Mouse (Mus musculus) liver, embryonic 12.5 days (tissue): ENCODE measurements around the gene Mrvi1. TPM values are rescaled to one million over a fixed set of nuclear protein-coding genes. Genes with fewer than 3 reads are reported as not detected.
"Not testable (repeated sequence)": the region's sequence is repeated elsewhere in the genome, so short reads cannot be mapped to it uniquely, and the experiment has no call there.

Source experiments
- ATAC-seq: fragments of 200-750 bp; cut with Nextera tagmentation; 2 replicates; pipeline ENCODE4 v1.8.0; 2017; ENCODE audit warnings: moderate number of reproducible peaks, mild to moderate bottlenecking, moderate library complexity
- H3K27ac ChIP-seq: fragments of 300-500 bp; sonication (generic); 2 replicates; pipeline ENCODE4 v1.5.1; 2016; ENCODE audit warnings: mild to moderate bottlenecking
- H3K27me3 ChIP-seq: fragments of 300-500 bp; sonication (generic); replicated peaks from 2 replicates; pipeline ENCODE4 v1.6.1; 2016; ENCODE audit warnings: mild to moderate bottlenecking, moderate library complexity
- H3K36me3 ChIP-seq: fragments of 300-500 bp; sonication (generic); 2 replicates; pipeline ENCODE4 v1.6.1; 2016; ENCODE audit warnings: mild to moderate bottlenecking, moderate library complexity
- H3K4me1 ChIP-seq: fragments of 300-500 bp; sonication (generic); 2 replicates; pipeline ENCODE4 v1.6.1; 2016
- H3K4me2 ChIP-seq: fragments of 300-500 bp; sonication (generic); 2 replicates; pipeline ENCODE4 v1.6.1; 2016; ENCODE audit warnings: mild to moderate bottlenecking, moderate library complexity
- H3K4me3 ChIP-seq: fragments of 300-500 bp; sonication (generic); 2 replicates; pipeline ENCODE4 v1.5.1; 2016; ENCODE audit warnings: mild to moderate bottlenecking, moderate library complexity
- H3K9ac ChIP-seq: fragments of 300-500 bp; sonication (generic); 2 replicates; pipeline ENCODE4 v1.6.1; 2016; ENCODE audit warnings: mild to moderate bottlenecking, moderate library complexity
- H3K9me3 ChIP-seq: fragments of 300-500 bp; sonication (generic); replicated peaks from 2 replicates; pipeline ENCODE4 v1.6.1; 2016; ENCODE audit warnings: mild to moderate bottlenecking, moderate library complexity
- WGBS: fragments of 180-500 bp; shearing (Covaris S2); methylation state at CpG from one replicate; pipeline ENCODE4 v1.1.7; 2016; ENCODE audit not compliant: insufficient replicate concordance; 5-methylcytosine and 5-hydroxymethylcytosine counted together
- polyA plus RNA-seq: library from polyadenylated mRNA; unstranded; fragments of >200 nt; fragmentation: Nextera tagmentation; extraction: Ambion mirVana; gene quantifications from 2 replicates; pipeline ENCODE4 v1.2.1, GENCODE M21; 2016

Mrvi1 gene
- polyA plus RNA-seq, 1 experiment from 2014 or later, result 14.7 TPM

DNA sequence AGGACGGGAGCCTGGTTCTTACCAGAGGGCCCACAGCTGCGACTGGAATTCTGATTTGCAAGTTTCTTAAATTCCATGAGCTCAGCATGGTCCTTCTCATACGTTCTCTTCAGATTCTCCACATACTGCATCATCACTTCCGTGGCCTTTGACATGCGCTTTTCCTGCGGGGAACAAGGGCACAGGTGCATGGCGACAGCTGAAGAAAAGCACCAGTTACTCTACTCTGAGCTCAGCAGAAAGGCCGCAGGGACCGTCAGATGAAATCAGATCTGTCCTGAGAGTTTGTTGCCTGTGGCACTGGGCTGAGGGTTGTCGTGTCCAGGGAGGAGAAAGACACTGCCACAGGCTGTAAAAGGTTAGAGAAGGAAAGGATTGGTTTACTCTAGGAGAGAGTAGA is 86.5 kb downstream of the Mrvi1 start:
- not testable (repeated sequence) for H3K4me3 ChIP-seq, H3K27me3 ChIP-seq, H3K27ac ChIP-seq, H3K9me3 ChIP-seq, H3K9ac ChIP-seq, H3K4me2 ChIP-seq, H3K36me3 ChIP-seq, ATAC-seq
- 83% methylated on average over 10 of the region's 10 CpGs for WGBS
- peaks cover 37% of the 10 kb centered on the region for H3K4me1 ChIP-seq

DNA sequence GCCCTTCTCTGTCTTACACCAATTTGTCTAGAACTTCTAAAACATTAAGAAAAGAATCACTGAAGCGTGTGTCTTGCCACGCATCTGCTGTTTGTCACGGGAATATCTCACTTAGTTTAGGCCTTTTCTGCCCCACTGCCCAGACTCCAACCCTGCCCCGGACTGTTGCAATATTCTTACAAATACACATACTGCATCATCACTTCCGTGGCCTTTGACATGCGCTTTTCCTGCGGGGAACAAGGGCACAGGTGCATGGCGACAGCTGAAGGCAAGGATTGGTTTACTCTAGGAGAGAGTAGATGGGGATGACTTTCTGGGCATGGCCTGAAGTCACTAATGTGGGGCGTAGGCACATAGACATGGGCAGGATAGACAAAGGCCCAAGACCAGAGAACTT is 87.6 kb downstream of the Mrvi1 start:
- no peak overlapping the region for H3K4me3 ChIP-seq
- peak overlapping the region; percentile 55; the same call in 1 of the 2 replicates for H3K27ac ChIP-seq
- no peak for ATAC-seq
- H3K9ac ChIP-seq, result no peak overlapping the region
- no peaks in the 10 kb centered on the region for H3K36me3 ChIP-seq
- no peak overlapping the region for H3K4me2 ChIP-seq
- WGBS, result 83% methylated on average over 9 of the region's 9 CpGs
- H3K9me3 ChIP-seq, result no peaks in the 10 kb centered on the region
- H3K4me1 ChIP-seq, result peaks cover 44% of the 10 kb centered on the region
- H3K27me3 ChIP-seq, result no peaks in the 10 kb centered on the region

DNA sequence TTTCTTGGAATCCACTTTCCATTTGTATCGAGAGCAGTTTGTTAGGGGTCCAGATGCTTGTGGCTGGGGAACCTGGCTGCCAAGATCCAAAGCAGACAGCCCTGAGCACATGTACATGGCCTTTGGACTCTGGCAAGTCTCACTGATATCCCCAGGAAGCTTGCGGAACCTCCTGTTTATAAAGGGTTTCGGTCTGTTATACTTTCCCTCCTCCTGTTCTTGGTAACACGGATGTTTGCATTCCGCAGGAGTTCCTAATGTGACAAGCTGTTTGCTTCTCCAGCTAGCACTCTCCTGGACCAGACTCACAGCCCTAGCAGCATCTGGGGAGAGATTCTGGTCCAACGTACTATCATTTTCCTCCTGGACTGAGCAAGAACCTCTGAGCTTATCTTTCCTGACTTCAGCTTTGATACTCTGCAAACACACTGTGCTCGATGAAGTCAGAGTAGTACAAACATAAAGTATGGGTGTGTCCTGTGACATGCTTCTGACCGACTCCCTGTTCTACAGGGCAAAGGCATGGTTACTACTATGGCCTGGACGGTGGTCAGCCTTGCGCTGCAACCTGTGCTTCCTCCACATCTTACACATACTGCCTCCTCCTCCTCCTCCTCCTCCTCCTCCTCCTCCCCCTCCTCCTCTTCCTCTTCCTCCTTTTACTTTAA is 88.2 kb downstream of the Mrvi1 start:
- Histone ChIP-seq H3K9ac (no peak overlapping the region), H3K4me3 (no peak overlapping the region), H3K27me3 (no peaks in the 10 kb centered on the region), H3K27ac (peak overlapping the region; percentile 55), H3K4me1 (peaks cover 44% of the 10 kb centered on the region), H3K36me3 (no peaks in the 10 kb centered on the region), H3K9me3 (no peaks in the 10 kb centered on the region), H3K4me2 (no peak overlapping the region)
- peak; percentile 58; the same call in 1 of the 2 replicates for ATAC-seq
- 47% methylated on average over 10 of the region's 10 CpGs for WGBS

DNA sequence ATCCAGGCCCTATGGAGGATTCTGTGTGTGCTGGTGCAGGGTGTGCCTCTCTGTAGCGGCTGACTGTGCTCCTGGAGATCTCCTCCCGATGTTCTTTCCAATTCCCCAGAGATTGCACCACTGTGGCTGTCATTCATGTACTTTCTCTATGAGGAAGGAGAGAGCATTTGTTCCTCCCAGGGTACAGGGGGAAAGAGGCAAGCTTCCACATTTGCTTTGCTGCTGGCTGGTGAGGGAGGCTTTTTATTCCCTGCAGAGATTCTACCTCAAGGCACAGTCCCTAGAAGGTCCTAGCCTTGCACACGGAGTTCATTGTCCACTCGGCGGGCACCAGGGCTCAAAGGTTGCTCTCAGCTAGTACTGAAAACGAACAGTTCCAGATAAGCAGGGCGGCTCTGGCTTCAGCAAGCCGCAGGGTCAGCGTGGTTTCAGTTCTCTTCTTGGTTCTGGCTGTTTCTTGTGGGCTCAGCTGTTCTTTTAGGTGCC is 90.7 kb downstream of the Mrvi1 start:
- peak overlapping the region; percentile 48 for H3K9ac ChIP-seq
- peak overlapping the region; percentile 68 for H3K27ac ChIP-seq
- H3K27me3 ChIP-seq, result no peaks in the 10 kb centered on the region
- H3K36me3 ChIP-seq, result no peaks in the 10 kb centered on the region
- ATAC-seq, result peak; percentile 69; the same call in 1 of the 2 replicates
- H3K4me1 ChIP-seq, result peaks cover 44% of the 10 kb centered on the region
- WGBS, result 23% methylated on average over 9 of the region's 9 CpGs
- peak overlapping the region; percentile 57 for H3K4me2 ChIP-seq
- H3K9me3 ChIP-seq, result no peaks in the 10 kb centered on the region
- H3K4me3 ChIP-seq, result peak overlapping the region; percentile 14

DNA sequence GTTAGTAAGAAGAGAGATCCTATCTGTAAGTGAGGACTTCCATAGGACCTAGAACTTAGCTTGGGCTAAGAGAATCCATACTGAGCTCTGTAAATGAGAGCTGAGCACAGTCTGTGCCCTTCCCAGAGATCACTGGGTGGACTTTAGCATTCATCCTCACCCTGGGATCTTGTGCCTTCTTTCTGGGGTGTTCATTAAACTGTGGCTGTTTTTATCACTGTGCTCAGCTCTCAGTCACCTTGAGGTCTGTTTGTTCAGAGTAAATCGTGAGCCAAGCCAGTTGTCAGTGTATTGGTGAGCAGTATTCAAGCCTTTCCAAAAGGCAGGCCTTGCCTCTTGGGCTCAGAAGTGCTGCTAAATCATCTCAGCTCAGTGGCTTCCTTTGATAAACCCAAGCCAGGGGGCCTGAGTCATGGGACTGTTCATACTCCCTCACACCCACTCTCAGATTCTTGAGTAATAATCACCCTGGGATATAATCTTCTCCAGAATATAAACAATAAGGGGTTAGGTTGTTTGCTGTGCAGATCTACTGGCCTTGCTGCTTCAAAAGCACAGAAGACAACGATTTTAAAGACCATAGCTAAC is 100.4 kb downstream of the Mrvi1 start:
- H3K4me1 ChIP-seq, result peaks cover 53% of the 10 kb centered on the region
- H3K4me2 ChIP-seq, result no peak overlapping the region
- no peak overlapping the region for H3K9ac ChIP-seq
- 0 out of 2 replicates have a peak, but pooled peaks have one; percentile 12 for ATAC-seq
- H3K36me3 ChIP-seq, result no peaks in the 10 kb centered on the region
- H3K27me3 ChIP-seq, result no peaks in the 10 kb centered on the region
- no peaks in the 10 kb centered on the region for H3K9me3 ChIP-seq
- 61% methylated on average over 2 of the region's 2 CpGs for WGBS
- H3K27ac ChIP-seq, result peak overlapping the region; percentile 56
- no peak overlapping the region for H3K4me3 ChIP-seq

DNA sequence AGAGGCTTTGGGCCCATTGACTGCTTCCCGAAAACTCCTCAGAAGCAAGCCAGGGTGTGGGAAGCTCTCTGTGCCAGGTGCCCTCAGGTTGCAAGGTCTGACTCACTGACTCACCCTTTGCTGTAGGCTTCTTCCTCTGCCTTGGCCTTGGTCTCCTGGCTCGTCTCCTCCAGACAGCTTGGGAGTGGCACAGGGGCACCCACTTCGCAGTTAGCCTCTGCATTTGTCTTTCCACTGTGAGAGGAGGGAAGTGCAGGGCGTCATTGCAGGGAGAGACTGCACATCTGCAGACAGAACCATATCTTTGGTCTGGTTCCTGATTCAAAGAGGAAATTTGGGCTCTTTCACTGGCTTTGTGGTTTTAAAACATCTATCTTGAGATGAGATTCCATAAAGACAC is 104.2 kb downstream of the Mrvi1 start:
- H3K4me1 ChIP-seq, result peaks cover 57% of the 10 kb centered on the region

DNA sequence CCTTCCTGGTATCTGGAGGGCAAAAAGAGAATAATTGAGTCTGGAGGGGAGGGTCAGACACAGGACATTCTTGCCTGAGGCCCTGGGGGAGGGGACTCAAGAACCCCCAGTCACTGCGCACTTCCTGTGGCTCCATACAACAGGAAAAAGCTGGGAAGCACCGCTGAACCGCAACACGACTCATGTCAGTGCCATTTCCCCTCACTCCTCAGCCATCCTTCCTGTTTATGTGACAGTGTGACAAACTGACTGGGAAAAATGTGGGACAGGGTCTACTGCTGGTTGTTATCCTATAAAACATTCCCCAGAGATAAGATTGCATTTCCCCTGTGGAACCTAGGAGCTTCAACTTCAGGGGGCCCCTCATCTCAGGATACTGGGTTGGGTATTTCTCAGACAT is 105.3 kb downstream of the Mrvi1 start:
- Histone ChIP-seq H3K9me3 (no peaks in the 10 kb centered on the region), H3K4me2 (no peak overlapping the region), H3K4me1 (peaks cover 49% of the 10 kb centered on the region), H3K9ac (no peak overlapping the region), H3K27ac (peak overlapping the region; percentile 49), H3K36me3 (0 out of 2 replicates have a peak, but pooled peaks cover 9% of the 10 kb centered on the region), H3K27me3 (no peaks in the 10 kb centered on the region), H3K4me3 (no peak overlapping the region)
- 35% methylated on average over 4 of the region's 4 CpGs for WGBS
- ATAC-seq, result 0 out of 2 replicates have a peak, but pooled peaks have one; percentile 20

More for the DNA sequence above, 104.2 kb downstream of the Mrvi1 start:
- H3K4me2 ChIP-seq, result no peak overlapping the region
- H3K9ac ChIP-seq, result no peak overlapping the region
- ATAC-seq, result no peak
- H3K4me3 ChIP-seq, result no peak overlapping the region
- 0 out of 2 replicates have a peak, but pooled peaks cover 9% of the 10 kb centered on the region for H3K36me3 ChIP-seq
- 48% methylated on average over 4 of the region's 4 CpGs for WGBS
- no peaks in the 10 kb centered on the region for H3K9me3 ChIP-seq
- no peaks in the 10 kb centered on the region for H3K27me3 ChIP-seq
- peak overlapping the region; percentile 49; the same call in 1 of the 2 replicates for H3K27ac ChIP-seq

DNA sequence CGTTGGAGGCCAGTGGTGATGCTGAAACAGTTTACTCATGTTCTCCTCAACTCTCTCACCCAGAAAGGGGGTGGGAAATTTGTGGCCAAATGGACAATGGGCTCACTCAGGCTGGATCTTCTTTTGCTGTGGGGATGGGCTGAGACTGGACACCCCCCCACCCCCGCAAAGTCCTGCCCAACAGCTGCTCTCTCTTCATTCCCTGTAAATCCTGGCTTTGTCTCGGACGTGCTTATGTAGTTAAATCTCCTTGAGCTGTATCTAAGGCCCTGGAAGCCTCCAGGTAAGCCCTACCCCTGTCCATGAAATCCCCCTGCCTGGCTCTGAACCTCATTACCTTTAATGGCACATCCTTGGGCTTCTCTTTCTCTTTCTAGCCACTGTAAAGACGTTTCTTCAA is 113.5 kb downstream of the Mrvi1 start:
- Histone ChIP-seq H3K4me3 (no peak overlapping the region), H3K4me1 (peaks cover 5% of the 10 kb centered on the region), H3K9ac (no peak overlapping the region), H3K9me3 (no peaks in the 10 kb centered on the region), H3K27me3 (0 out of 2 replicates have a peak, but pooled peaks cover 3% of the 10 kb centered on the region), H3K4me2 (no peak overlapping the region), H3K36me3 (peaks cover 5% of the 10 kb centered on the region; the same call in 1 of the 2 replicates), H3K27ac (no peak overlapping the region)
- 68% methylated on average over 5 of the region's 5 CpGs for WGBS
- ATAC-seq, result no peak

DNA sequence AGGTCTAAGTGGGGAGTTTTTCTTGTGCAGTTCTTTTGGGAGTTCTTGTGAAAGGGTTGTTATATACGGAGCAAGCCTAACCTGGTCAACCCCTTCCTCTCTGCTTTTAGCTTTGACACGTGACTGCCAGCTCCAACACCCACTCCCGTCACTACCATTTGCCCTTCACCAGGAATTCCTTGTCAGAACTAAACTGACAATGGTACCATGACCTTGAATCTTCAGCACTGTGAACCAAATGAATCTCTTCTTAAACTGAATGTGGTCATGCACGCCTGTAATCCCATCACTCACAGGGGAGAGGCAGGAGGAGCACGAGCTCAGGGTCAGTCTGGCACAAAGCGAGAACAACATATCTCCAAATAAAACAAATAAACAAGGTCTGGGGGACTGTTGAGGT is 115.1 kb downstream of the Mrvi1 start:
- 0 out of 2 replicates have a peak, but pooled peaks cover 3% of the 10 kb centered on the region for H3K27me3 ChIP-seq
- no peak overlapping the region for H3K9ac ChIP-seq
- WGBS, result 77% methylated on average over 6 of the region's 6 CpGs
- no peak overlapping the region for H3K4me2 ChIP-seq
- no peak overlapping the region for H3K27ac ChIP-seq
- H3K9me3 ChIP-seq, result no peaks in the 10 kb centered on the region
- no peak for ATAC-seq
- peaks cover 9% of the 10 kb centered on the region for H3K4me1 ChIP-seq
- H3K36me3 ChIP-seq, result peaks cover 5% of the 10 kb centered on the region; the same call in 1 of the 2 replicates
- no peak overlapping the region for H3K4me3 ChIP-seq

DNA sequence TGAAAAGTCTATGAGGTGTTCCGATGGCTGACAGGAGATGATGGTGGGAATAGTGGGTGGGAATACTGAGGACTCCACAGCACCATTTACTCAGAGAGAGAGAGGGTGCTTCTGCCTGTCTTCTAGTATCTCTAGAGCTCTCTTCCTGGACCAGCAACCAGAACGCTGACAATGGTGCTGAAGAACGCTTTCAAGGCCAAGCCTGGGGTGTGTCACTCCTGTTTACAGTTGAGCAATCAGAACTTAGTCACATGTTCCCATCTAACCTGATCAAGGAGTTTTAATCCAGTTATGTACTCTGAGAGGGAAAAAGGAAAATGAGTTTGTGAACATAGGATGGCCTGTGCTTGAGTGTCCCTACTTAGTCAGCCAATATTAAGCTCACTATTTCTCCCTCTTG is 116.2 kb downstream of the Mrvi1 start:
- Histone ChIP-seq H3K27ac (no peak overlapping the region), H3K4me3 (no peak overlapping the region), H3K36me3 (peaks cover under 1% of the 10 kb centered on the region; the same call in 1 of the 2 replicates), H3K27me3 (0 out of 2 replicates have a peak, but pooled peaks cover under 1% of the 10 kb centered on the region), H3K9ac (no peak overlapping the region), H3K4me2 (no peak overlapping the region), H3K9me3 (no peaks in the 10 kb centered on the region), H3K4me1 (peaks cover 11% of the 10 kb centered on the region)
- 84% methylated on average over 3 of the region's 3 CpGs for WGBS
- ATAC-seq, result no peak

DNA sequence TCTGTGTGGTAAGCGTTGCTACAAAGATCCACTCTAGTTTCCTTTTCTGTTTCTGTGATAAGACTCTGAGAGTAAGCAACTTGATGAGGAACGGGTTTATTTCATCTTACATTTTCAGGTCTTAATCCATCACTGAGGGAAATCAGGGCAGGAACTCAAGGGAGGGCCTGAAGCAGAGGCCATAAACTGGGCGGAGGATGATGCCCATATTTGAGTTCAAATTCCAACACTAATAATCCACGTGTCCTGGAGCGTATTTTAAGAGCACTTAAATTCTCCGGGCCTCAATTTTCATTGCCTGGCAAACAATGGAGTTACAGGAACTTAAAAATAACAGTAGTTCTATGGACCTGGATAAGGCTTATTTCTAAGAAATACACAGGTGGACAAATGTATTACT is 116.7 kb downstream of the Mrvi1 start:
- ATAC-seq, result no peak

DNA sequence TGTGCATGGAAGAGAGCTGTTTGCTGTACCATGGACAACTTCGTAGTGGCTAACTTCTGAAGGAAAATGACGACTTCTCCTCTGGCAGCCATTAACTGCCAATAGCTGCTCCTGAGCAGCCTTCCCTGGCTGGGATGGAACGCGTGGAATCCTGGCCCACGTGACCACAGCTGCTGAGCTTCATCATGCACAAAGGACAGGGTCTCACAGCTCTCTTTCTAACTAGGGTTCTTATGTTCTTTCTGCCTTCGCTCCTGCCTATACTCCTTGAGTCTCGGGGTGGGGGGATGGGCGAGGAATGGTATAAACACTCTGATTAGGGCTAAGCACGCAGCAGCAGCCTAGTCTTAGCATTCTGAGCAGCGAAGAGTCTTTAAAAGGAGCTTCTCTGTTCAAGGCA is 117.2 kb downstream of the Mrvi1 start:
- Histone ChIP-seq H3K27me3 (no peaks in the 10 kb centered on the region), H3K4me1 (peaks cover 20% of the 10 kb centered on the region), H3K36me3 (no peaks in the 10 kb centered on the region), H3K9me3 (no peaks in the 10 kb centered on the region), H3K27ac (no peak overlapping the region), H3K4me3 (no peak overlapping the region), H3K4me2 (0 out of 2 replicates have a peak overlapping the region, but pooled peaks have one; percentile 7), H3K9ac (no peak overlapping the region)
- 63% methylated on average over 10 of the region's 10 CpGs for WGBS
- no peak for ATAC-seq

More for the DNA sequence above, 116.7 kb downstream of the Mrvi1 start:
- Histone ChIP-seq H3K4me1 (peaks cover 15% of the 10 kb centered on the region), H3K4me2 (no peak overlapping the region), H3K4me3 (no peak overlapping the region), H3K27ac (no peak overlapping the region), H3K27me3 (no peaks in the 10 kb centered on the region), H3K9me3 (no peaks in the 10 kb centered on the region), H3K36me3 (no peaks in the 10 kb centered on the region), H3K9ac (no peak overlapping the region)
- 70% methylated on average over 6 of the region's 6 CpGs for WGBS
